Mouse (Mus musculus) kidney, adult 11 months (tissue): Measurements from ENCODE around the gene Tef.

Source experiments
- DNase-seq: peaks from one replicate; pipeline ENCODE4 v3.0.0; 2022

The Tef gene

DNA sequence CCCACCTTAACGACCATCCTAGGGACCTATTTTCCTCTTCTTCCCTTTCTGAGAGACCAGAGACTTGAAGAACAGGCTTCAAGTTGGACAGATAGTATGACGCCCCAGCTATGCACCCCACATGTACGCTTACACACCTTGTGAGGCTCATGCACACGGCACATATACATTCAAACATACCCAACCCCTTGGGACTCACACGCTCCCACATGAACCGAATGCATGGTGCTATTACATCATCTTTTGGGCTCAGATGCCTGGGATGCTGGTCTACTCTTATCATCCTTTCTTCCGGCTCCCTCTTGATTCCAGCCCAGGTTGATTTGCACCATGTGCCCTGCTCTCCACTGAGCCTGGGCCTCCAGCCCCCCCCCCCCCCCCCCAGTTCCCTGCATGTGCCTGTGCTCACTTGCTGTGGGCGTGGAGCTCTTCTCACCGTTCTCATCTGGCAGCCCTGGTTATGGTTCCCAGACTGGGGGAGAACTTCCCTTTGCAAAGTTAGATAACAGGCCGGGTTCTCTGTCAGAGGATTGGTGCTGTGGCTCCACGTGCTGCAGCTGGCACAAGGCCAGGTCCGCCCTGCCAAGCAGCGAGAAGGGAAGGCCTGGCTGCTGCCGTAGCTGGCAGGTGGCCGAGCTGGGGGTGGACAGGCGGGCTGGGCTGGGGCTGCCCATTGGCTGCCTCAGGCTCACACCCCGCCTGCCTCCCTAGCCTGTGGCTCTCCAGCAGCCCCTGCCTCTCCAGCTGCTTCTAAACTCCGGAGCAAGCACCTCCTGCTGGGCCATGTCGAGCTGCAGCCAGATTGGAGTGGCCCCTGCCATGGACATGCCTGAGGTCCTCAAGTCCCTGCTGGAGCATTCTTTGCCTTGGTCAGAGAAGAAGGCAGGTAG lies at the start of gene Tef:
TSS of gene Tef (plus strand) at position 421 of the 890 bp plus-strand sequence.
- DNase-seq = peak; percentile 100

DNA sequence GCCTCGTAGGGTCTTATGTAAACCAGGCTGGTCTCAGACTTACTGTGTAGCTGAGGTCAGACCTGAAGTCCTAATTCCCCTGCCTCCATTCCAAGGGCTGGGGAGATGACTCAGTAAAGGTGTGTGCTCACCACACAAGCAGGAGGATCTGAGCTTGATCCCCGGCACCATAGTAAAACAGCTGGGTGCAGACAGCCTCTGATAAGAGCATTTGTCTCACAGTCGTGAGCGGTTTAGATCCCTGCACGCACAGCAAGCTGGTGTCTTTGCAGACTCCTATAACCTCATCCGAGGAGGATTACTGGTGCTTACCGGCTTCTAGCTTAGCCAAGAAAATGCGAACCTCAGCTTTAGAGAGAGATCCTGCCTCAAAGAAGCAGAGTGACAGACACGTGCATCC lies 48.6 kb upstream of the Tef start:
- DNase-seq = no peak

DNA sequence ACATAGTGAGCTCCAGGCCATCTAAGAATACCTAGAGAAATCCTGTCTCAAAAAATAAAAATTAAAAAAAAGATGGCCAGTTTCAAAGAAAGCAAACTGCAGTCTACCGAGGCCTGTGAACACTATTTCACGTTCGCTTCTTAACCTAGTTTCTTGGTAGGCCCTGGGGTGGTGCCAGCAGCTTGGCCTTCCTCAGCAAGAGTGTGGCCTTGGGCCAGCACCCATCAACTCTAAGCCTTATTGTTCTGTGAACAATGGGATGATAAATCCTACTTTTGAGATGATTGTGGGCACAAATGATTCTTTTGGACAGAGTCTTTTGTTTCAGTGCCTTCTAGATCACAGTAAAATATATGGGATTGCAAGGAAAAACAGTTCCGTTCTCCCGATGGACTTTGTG lies 43.5 kb upstream of the Tef start:
- no peak for DNase-seq

DNA sequence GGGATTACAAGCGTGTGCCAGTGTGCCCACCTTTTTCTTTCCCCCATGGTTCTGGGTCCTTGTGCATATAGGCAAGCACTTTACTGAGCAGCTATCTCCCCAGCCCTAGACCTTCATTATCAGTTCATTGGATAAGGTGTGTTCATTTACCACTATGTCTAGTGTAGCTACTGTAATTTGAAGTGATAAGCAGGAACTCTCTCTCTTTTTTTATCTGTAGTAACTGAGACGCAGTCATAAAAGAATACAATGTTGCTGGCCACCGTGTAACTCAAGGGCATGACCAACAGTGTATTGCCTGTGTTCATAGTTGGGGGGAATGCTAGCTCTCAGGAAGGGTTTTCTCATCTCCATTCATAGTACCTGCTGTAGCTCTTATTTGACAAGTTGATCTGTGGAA lies 42.7 kb upstream of the Tef start:
- no peak for DNase-seq

DNA sequence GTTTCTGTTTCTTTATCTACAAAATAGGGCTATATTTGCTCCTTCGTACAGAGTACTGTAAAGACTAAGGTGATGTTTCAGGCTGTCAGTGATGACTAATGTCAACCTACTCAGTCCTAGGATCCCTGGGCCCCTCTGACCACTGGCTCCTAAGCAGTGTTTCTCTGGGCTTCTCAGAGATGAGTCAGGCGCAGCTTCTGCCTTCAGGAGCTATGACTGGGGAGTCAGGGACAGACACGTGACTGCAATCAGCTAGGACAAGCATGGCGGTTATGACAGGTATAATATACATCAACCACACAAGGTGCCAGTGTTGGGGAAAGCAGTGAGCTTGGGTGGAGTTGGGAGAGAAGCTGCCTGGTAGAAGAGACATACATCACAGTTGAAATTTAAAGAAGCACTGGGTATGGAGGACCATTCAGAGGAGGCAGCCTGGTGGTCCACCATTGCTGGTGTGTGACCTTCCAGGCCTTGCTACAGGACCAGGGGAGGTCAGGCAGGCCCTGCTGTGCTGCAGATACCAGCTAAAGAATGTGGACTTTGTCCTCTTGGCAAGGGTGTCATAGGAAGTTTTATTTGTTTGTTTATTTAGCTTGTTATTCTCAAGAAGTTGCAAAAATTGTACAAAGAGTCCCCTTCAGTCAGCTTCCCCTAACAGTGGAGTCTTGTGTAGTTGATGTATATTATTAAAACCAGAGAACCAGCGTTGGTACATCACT lies 41.7 kb upstream of the Tef start:
- peak; percentile 30 for DNase-seq

DNA sequence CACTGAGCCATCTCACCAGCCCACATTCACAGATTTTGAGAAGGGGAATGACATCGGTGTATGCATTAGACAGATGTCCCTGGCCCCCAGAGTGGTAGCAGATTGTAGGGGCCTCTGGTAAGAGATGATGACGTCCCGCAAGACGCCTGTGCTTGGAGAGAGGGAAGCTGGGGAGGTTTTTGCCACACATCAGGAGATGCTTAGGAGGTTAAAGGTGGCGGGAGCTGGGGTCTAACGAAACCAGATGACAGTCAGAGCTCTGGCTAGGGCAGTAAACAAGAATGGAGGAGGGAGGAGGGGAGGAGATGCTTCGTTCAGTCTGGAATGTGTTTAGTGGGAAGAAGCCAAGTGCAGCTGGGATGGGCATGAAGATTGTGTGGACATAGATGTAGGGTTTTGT lies 40.8 kb upstream of the Tef start:
- no peak for DNase-seq

DNA sequence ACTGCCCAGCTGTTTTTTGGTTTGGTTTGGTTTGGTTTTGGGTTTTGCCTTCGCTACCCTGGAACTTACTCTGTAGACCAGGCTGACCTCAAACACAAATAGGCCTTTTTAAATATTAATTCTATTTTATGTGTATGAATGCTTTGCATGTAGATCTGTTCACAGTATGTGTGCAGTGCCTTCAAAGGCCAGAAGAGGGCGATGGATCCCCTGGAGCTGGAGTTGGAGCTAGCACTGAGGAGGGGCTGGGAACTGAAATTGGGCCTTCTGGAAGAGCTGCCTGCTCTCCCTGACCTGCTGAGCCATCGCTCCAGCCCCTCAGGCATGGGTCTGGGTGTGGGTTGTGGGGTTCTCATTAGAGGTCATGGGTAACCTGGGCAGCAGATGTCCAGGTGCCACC lies 40.3 kb upstream of the Tef start:
- DNase-seq = no peak

DNA sequence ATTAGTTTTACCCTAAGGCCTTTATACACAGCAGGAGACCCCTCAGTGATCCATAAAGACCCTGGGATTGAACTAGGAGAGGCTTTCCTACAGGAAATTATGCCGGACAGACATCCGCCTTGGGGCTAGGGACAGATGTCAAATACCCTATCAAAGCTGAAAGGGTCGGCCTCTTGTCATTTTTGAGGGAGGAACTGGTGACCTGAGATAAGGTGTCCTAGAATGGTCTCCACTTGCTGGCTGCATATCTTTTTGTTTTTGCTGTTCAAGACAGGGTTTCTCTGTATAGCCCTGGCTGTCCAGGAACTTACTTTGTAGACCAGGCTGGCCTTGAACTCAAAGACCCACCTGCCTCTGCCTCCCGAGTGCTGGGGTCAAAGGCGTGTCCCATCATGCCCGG lies 37.6 kb upstream of the Tef start:
- DNase-seq = no peak

DNA sequence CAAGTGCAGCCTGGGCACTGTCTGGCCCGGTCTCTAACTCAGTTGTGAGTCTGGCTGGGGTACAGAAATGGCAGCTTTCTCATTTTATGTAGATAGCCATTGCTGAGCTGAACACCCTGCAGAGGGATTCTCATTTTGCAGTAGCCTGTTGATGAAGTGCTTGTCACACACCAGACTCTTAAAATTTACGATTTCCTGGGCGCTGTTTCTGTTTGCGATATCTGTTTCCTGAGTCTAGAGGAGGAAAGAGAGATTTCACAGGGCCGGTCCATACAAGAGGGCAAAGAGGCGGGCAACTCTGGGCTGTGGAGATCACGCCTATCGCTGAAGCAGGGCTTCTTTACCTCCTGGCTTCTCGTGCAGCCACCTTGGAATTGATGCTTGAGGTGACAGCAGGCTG lies 36.6 kb upstream of the Tef start:
- DNase-seq = no peak

DNA sequence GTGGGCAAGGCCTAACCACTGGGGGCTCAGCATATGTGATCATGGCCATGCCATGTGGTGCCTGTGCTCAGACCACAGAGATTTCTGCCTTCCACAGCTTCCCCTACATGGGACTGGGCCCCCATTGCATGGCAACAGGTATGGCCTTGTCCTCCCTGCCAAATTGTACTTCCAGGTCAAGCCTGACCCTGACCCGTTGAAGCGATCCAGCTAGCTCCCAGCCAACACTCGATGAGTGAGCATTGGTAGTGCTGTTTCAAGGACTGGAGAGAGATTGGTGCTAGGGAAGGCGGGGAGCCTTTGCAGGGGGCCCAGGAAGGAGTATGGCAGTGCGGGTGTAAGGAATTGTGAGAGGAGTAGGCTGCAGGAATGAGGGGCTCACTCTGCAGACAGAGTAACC lies 35.8 kb upstream of the Tef start:
- DNase-seq = no peak

DNA sequence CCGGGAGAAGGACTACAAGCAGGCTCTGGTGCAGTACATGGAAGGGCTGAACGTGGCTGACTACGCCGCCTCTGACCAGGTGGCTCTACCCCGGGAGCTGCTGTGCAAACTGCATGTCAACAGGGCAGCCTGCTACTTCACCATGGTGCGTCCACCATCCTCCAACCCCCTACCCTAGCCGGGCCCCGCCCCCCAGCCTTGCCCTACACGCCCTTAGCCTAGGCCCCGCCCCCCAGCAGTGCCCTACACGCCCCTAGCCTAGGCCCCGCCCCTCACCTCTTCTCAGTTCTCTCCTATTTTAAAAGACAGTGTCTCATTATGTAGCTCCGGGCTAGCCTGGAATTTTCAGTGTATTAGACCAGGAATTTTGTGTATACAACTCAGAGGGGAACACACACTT lies 33.2 kb upstream of the Tef start:
- DNase-seq = no peak

DNA sequence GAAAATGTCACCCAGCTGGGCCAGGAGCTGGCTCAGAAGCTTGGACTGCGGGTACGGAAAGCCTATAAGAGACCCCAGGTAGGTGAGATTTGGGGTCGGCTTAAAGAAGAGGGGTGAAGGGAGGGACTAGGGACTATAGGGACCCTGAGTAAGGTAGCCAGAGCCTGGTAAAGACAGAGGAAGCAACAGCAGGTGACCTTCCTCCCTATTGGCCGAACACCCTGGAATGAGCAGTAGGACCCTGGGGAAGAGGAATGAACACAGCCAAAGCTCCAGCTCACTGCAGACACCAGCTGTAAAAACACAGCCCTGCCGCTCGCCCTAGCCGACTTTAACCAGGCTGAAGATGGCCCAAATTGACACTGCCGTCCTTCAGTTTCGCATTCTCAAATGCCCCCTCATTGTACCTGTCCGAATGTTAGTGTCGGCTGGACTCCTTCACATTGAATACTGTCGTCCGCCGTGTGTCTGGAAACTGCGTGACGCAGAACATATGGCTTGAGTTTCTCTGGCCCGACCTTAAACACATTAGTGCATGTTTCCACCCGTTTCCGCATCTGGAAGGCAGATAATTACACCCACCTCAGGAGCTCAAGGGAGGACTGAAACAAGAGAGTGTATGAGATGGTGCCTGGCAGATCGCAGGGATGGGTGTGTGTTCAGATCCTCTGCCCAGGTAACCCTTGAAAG lies 29.6 kb upstream of the Tef start:
- DNase-seq = no peak

DNA sequence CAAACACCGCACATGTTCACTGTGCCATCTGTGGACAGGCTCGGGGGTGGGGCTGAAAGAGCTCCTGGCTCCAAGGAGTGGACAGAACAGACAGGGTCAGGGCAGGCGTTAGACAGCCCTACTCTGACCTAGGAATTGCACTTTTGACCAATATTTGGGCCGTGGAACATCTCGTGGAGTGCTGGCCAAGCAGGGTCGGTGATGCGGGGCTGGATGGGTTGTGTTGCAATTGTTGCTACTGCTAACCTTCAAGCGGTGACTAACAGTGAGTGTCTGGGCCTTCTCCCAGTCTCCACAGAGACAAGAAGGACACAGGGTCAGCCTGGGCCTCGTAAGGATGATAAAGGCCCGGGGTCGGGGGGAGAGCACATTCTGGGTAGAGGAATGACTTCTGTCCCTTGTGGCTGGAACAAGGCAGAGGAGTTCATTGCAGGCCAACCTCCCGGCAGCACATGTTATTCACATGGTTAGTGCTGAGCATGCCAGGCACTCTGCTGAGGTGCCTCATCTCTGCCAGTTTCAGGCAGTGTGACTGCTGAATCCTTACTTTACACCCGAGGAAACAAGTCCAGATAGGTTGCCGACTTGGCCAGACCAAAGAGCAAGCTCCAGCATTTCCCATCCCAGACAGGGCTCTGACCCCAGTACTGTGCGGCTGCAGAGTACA lies 27.6 kb upstream of the Tef start:
- DNase-seq = peak; percentile 88

DNA sequence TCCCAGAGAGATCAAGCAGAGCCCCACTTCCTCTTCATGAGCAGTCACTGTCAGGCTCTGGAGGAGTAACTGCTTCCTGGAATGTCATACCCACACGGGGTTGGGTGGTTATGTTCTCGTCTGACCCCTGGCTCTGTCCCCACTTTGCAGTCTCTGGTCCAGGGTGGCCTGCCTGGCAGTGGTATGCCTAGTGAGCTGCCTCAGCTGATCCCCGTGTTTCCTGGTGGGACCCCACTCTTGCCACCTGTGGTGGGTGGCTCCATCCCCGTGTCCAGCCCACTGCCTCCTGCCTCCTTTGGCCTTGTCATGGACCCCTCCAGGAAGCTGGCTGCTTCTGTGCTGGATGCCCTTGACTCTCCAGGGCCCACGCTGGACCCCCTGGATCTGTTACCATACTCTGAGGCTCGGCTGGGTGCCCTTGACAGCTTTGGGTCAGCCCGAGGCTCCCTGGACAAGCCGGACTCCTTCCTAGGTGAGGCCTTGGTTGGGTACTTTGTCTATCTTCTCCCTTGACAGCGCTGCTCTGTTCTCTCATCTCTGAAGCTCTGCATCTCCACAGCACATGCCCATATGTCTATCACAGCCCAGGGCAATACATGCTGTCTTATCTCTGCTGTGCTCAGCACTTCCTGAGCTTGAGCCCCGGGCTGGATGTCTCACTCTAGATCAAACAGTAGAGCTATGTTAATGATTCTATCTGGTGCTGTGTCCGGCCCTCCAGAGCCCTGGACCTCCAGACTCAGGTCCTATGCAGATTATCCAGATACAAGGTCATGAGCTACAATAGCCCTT lies 25.4 kb upstream of the Tef start:
- no peak for DNase-seq

DNA sequence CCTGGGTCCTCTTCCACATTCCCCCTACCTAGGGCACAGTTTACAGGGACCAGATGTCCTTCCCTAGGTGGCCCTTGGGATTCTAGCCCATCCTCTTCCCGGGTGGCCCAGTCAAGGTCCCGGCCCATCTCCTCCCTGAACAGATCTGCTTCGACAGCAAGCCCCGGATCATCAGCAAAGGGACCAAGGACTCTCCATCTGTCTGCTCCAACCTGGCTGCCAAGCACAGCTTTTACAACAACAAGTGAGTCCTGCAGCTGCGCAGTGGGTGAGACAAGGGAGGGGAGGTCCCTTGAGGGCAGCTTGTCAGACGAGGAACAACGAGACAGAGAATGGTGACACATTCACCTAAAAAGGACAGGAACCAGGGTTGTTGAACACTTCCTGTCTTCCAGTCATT lies 20.4 kb upstream of the Tef start:
- no peak for DNase-seq

DNA sequence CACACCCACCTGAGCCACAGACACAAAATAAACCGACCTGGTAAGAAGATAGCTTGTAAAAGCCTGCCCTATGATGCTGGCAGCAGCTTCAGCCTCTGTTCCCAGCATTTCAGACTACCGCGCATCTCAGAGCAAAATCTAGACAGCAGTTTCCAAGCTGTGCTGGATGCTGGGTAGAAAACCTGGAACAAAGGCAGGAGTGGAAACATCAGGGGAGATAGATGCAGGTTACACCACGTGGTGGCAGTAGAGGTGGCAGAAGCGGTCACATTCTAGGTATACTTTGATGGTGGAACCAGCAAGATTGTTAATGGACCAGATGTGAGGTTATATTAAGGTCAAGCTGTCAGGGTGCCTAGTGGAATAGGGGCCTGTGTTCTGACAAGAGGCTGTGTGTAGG lies 17.5 kb upstream of the Tef start:
- no peak for DNase-seq

DNA sequence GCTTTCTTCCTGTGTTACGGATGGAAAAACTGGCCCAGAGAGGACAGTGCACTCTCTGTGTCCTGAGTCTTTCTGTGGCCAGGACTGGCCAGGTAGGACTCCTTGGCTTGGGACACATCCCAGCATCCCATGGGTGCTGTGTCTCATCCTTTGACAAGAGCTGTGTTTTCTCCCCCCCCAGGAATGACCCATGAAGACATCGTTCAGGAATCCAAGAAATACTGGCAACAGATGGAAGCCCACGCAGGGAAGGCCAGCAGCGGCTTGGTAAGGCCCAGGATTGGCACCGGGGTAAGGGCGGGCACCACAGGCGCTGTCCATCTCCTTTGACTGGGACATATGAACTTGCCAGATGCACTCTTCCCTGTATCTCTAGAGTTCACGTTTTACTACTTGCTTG lies 16.5 kb upstream of the Tef start:
- DNase-seq = no peak

DNA sequence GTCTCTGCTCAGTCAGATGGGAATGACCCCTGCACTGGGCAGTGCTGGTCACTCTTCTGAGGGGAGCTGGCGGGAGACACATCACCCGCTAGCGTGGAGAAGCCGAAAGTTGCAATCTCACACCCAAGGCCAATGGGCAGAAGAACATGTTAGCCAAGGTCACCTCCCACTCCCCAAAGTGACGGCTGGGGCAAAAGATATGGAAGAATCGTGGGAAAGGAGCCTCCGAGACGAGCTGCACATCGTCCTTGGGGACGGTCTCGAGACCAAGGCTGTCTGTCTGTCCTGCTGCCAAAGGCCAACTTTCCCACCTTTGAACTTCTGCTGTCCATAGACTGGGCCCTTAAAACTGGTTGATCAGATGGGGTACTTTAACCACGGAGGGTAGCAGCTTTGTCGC lies 14.7 kb upstream of the Tef start:
- no peak for DNase-seq

DNA sequence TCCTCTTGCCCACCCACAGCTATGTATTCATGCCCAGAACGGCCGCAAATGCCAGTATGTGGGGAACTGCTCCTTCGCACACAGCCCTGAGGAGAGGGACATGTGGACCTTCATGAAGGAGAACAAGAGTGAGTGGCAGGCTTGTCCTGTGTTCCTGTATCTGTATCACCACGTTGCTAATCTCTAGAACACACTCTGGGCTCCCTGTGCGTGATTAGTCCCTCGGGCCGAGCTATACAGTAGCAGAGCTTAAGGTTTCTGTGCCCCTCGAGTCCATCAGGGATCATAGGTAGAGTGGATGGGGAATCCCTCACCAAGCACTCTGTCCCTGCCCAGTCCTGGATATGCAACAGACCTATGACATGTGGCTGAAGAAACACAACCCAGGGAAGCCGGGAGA lies 9.8 kb upstream of the Tef start:
- DNase-seq = no peak

DNA sequence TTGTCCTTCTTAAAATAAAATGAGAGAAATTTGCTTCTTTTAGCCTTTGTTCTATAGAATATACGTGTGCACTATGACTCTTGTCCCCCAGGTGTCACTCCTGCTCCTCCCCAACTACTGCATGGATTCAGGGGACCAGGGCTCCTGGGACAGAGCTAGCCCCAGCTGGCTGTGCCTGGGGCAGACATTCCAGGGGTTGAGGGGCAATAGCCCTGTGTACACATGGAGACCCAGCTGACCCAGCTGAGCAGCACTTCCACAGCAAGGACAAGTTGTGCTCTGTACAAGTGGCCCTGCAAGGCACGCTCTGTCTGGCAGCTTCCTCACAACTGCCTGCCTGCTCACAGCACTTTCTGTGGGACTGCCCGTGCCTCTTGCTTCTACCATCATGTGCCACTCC lies 6.0 kb upstream of the Tef start:
- peak; percentile 86 for DNase-seq

DNA sequence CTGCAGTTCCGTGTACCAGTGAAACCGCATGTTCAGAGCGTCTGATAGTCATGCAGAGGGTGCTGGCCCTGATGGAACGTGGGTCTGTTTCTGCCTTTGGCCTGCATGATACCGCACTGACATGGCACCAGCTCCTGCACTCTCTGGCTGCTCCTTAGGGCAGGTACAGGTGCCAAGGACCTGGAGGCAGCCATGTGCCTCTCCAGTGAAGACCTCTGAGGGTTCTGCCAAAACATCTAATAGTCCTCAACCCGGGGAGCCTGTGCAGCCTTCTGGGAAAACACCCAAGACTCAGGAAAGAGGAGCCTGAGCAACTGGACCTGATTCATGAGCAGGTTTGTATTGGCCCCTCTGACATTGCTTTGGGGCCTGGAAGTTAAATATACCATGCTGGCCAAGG lies 4.4 kb upstream of the Tef start:
- DNase-seq = peak; percentile 48

DNA sequence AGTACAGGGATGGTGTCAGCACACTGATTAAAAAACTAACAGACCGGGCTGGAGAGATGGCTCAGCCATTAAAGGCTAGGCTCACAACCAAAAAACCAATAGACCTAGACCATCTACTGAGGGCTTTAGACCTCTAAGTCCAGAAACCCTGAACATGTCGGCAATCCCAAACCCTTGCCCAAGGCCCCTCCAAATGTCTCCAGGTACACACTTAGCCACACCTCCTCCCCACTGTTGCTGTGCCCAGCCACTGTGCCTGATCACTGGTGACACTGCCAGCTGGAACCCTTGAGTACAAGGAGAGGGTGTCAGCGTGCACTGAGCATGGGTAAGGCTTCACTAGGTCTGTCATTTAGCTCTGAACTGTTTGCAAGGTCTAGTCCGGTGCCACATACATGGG lies 3.8 kb upstream of the Tef start:
- peak; percentile 76 for DNase-seq

DNA sequence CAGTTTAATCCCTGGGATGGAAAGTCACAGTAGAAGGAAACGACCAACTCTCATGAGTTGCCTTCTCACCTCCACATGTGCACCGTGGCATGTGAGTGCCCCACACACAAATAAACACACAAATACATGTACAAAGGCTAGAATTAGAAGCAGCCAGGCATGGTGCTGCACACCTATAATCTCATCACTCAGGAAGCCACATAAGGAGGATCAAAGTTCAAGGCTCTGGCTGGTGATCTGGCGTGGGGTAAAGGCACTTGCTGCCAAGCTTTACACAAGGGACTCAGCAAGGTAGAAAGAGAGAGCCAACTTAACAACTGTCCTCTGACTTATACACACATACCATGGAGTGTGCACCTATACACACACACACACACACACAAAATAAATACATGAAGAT lies 1.8 kb upstream of the Tef start:
- DNase-seq = peak; percentile 64
